Mouse (Mus musculus): ENCODE measurements around the gene Tank.

The Tank gene

GRCm38 (mm10) chr2:61659254-61659653 lies 80.9 kb downstream of the Tank start:
- DNase-seq = no peak

DNA sequence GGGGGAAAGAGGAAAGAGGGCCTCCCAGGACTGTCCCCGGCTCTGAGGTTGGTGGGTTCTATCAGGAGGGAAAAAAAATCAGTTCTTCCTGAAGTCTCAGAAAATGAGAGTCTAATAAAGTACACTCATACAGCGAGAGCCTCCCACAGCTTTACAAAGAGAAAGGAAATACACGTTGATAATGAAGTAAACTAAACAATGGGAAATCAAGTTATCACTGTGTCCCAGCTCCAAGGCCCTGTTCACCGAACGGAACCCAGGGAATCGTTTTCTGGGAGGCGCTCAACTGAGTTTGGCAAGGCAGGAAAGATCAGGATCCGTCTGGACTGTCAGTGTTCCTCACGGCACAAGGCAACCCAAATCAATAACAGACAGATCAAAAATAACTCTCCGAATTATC lies 84.4 kb downstream of the Tank start:
- no peak for DNase-seq

GRCm38 (mm10) chr2:61663573-61664241 lies 85.3 kb downstream of the Tank start:
- DNase-seq = no peak

- DNase-seq = no peak
These were observed 89.0 kb downstream of the Tank start for GRCm38 (mm10) chr2:61667420-61667819.

DNA sequence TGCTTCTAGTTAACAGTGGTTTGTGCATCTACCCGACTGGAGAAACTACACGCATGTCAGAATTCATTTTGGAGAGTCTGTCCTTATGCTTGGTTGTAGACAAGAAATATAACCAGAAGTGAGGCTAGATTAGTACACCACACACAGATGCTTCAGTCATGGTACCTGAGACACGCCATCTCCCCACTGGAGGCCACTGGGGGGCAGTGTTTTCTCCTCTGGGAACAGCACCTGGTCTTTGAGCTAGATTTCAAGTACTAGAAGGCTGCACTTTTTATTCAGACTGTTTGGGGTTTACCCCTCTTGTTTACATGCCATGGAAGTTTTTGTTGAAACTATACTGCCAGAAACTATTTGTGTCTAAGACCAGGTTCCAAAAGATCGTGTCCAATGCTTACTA lies 89.9 kb downstream of the Tank start:
- DNase-seq = peak; percentile 71

GRCm38 (mm10) chr2:61674555-61674954 lies 96.2 kb downstream of the Tank start:
- DNase-seq = no peak

DNA sequence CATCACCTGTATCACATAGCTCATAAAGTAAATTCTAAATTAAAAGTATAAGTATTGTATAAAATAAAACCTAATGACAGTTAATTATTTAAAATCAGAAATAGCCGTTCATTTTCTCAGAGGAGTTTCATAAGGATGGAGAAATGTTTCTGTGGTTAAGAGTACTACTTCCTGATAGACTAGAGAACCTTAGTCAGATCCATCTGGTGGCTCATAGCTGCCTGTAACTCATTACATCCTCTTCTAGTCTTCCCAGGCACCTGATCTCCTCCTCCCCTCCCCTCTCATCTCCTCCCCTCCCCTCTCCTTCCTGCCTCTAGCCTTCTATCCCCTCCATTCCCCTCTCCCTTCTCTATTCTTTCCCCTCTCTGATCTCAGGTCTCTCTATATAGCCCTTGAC lies 103.2 kb downstream of the Tank start:
- DNase-seq = no peak

DNA sequence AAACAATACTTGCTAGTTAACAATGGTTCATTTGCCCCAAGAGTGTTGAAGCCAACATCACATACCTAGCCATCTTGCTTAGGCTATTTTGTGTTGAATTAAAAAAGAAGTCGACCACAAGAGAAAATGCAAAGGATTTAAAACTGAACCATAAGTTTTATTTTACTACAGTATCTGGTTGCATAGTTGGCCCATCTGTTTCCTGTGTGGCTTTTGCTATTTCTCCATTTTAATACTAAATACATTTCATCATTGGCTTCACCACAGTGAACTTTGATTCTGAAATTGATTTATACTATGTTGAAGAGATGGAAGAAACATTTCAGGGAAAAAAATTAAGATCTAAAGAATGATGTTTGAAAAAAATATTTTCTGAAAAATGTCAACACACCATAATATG lies 108.1 kb downstream of the Tank start:
- DNase-seq = no peak

GRCm38 (mm10) chr2:61689086-61689485 lies 110.7 kb downstream of the Tank start:
- no peak for DNase-seq

Measured in lung, postnatal 14 days (tissue).